Mouse (Mus musculus): ENCODE measurements around the gene P2rx5. TPM values are rescaled to one million over a fixed set of nuclear protein-coding genes. Genes with fewer than 3 reads are reported as not detected.

Gene P2rx5
- polyA plus RNA-seq (2014; fragmentation: Illumina TruSeq; extraction: RNeasy Lipid Tissue Mini Kit (QIAGEN cat#74804); ENCODE audit: low read depth, low replicate concordance), result 1.6 TPM

GRCm38 (mm10) chr11:73159957-73160810 lies at the start of gene P2rx5:
TSS of gene P2rx5 (plus strand) at chr11:73160421.

GRCm38 (mm10) chr11:73137591-73138501 lies 22.4 kb upstream of the P2rx5 start, which contains the start of gene Haspin:
TSS of gene Haspin (minus strand) at chr11:73138294.

GRCm38 (mm10) chr11:73176608-73177508 lies 16.6 kb downstream of the P2rx5 start, which contains the start of the genes Emc6 and Tax1bp3:
TSS of gene Emc6 (minus strand) at chr11:73177037.
TSS of gene Tax1bp3 (plus strand) at chr11:73177083.

GRCm38 (mm10) chr11:73198603-73199229 lies 38.5 kb downstream of the P2rx5 start, which contains the start of gene Ctns:
TSS of gene Ctns (minus strand) at chr11:73199042.

GRCm38 (mm10) chr11:73199230-73199712 lies 39.0 kb downstream of the P2rx5 start, which contains the start of gene Shpk:
TSS of gene Shpk (plus strand) at chr11:73199460.

Other genes starting within 250 kb of the P2rx5 start
- 15.2 TPM for gene Atp2a3, start 199.3 kb upstream of the P2rx5 start, polyA plus RNA-seq (2014; fragmentation: Illumina TruSeq; extraction: RNeasy Lipid Tissue Mini Kit (QIAGEN cat#74804); ENCODE audit: low read depth, low replicate concordance)
- 2.7 TPM for gene P2rx1, start 161.3 kb upstream of the P2rx5 start, polyA plus RNA-seq (2014; fragmentation: Illumina TruSeq; extraction: RNeasy Lipid Tissue Mini Kit (QIAGEN cat#74804); ENCODE audit: low read depth, low replicate concordance)
- 5.9 TPM for gene Camkk1, start 141.4 kb upstream of the P2rx5 start, polyA plus RNA-seq (2014; fragmentation: Illumina TruSeq; extraction: RNeasy Lipid Tissue Mini Kit (QIAGEN cat#74804); ENCODE audit: low read depth, low replicate concordance)
- gene Ncbp3, start 112.6 kb upstream of the P2rx5 start, polyA plus RNA-seq (2014; fragmentation: Illumina TruSeq; extraction: RNeasy Lipid Tissue Mini Kit (QIAGEN cat#74804); ENCODE audit: low read depth, low replicate concordance), result 5.2 TPM
- 9.3 TPM for gene Itgae, start 69.8 kb upstream of the P2rx5 start, polyA plus RNA-seq (2014; fragmentation: Illumina TruSeq; extraction: RNeasy Lipid Tissue Mini Kit (QIAGEN cat#74804); ENCODE audit: low read depth, low replicate concordance)
- 10.4 TPM for gene Haspin, start 22.1 kb upstream of the P2rx5 start, polyA plus RNA-seq (2014; fragmentation: Illumina TruSeq; extraction: RNeasy Lipid Tissue Mini Kit (QIAGEN cat#74804); ENCODE audit: low read depth, low replicate concordance)
- 44.9 TPM for gene Emc6, start 16.6 kb downstream of the P2rx5 start, polyA plus RNA-seq (2014; fragmentation: Illumina TruSeq; extraction: RNeasy Lipid Tissue Mini Kit (QIAGEN cat#74804); ENCODE audit: low read depth, low replicate concordance)
- 64.3 TPM for gene Tax1bp3, start 16.7 kb downstream of the P2rx5 start, polyA plus RNA-seq (2014; fragmentation: Illumina TruSeq; extraction: RNeasy Lipid Tissue Mini Kit (QIAGEN cat#74804); ENCODE audit: low read depth, low replicate concordance)
- 20.0 TPM for gene Ctns, start 38.6 kb downstream of the P2rx5 start, polyA plus RNA-seq (2014; fragmentation: Illumina TruSeq; extraction: RNeasy Lipid Tissue Mini Kit (QIAGEN cat#74804); ENCODE audit: low read depth, low replicate concordance)
- 11.0 TPM for gene Shpk, start 39.0 kb downstream of the P2rx5 start, polyA plus RNA-seq (2014; fragmentation: Illumina TruSeq; extraction: RNeasy Lipid Tissue Mini Kit (QIAGEN cat#74804); ENCODE audit: low read depth, low replicate concordance)
- 1.3 TPM for gene Trpv1, start 73.9 kb downstream of the P2rx5 start, polyA plus RNA-seq (2014; fragmentation: Illumina TruSeq; extraction: RNeasy Lipid Tissue Mini Kit (QIAGEN cat#74804); ENCODE audit: low read depth, low replicate concordance)
- gene Trpv3, start 107.0 kb downstream of the P2rx5 start, polyA plus RNA-seq (2014; fragmentation: Illumina TruSeq; extraction: RNeasy Lipid Tissue Mini Kit (QIAGEN cat#74804); ENCODE audit: low read depth, low replicate concordance), result 0.46 TPM
- 16.7 TPM for gene Aspa, start 169.2 kb downstream of the P2rx5 start, polyA plus RNA-seq (2014; fragmentation: Illumina TruSeq; extraction: RNeasy Lipid Tissue Mini Kit (QIAGEN cat#74804); ENCODE audit: low read depth, low replicate concordance)
- not detected for gene Gm49340, start 169.3 kb downstream of the P2rx5 start, polyA plus RNA-seq (2014; fragmentation: Illumina TruSeq; extraction: RNeasy Lipid Tissue Mini Kit (QIAGEN cat#74804); ENCODE audit: low read depth, low replicate concordance)
- gene Spata22, start 169.3 kb downstream of the P2rx5 start, polyA plus RNA-seq (2014; fragmentation: Illumina TruSeq; extraction: RNeasy Lipid Tissue Mini Kit (QIAGEN cat#74804); ENCODE audit: low read depth, low replicate concordance), result 1.6 TPM
- not detected for gene Olfr20, start 190.4 kb downstream of the P2rx5 start, polyA plus RNA-seq (2014; fragmentation: Illumina TruSeq; extraction: RNeasy Lipid Tissue Mini Kit (QIAGEN cat#74804); ENCODE audit: low read depth, low replicate concordance)
- gene Olfr376, start 210.8 kb downstream of the P2rx5 start, polyA plus RNA-seq (2014; fragmentation: Illumina TruSeq; extraction: RNeasy Lipid Tissue Mini Kit (QIAGEN cat#74804); ENCODE audit: low read depth, low replicate concordance), result not detected
- not detected for gene Olfr1, start 239.2 kb downstream of the P2rx5 start, polyA plus RNA-seq (2014; fragmentation: Illumina TruSeq; extraction: RNeasy Lipid Tissue Mini Kit (QIAGEN cat#74804); ENCODE audit: low read depth, low replicate concordance)

Measured in adipose tissue, adult 10 weeks (tissue).